Mouse (Mus musculus): Measurements from ENCODE around the gene Ndel1. TPM values are rescaled to one million over a fixed set of nuclear protein-coding genes. Genes with fewer than 3 reads are reported as not detected.

Gene Ndel1
- polyA plus RNA-seq, 1 experiment from 2014 or later = 70.3 TPM

DNA sequence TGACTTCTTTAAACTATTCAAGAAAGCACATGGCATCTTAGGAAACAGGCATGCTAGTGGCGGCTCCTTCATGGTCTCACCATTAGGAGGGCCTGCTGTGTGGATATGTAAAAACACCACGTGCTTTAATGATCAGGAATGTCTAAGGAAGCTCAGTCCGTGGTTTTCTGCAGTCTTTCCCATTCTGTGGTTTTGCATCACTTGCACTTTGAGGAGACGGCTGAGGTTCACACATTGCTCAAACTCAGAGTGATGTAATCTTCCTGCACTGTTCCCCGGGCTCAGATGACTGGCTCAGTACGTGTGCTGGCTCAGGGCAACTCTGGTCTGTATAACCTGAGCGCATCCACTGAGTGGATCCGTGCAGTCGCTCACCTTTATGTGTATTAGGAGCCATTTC, 89.3 kb downstream of the Ndel1 start:
- ATAC-seq (peak; percentile 92), DNase-seq (ENCODE audit: low read depth, low spot score) (peak; percentile 64)
- ChIA-PET POLR2A (interaction anchor here (0.8 kb wide), 1 partner anchor 17 kb away, joined by 3 read pairs; no protein-coding TSS in a partner anchor), CTCF (interaction anchor here (1.1 kb wide), 1 partner anchor 31 kb away, joined by 3 read pairs; no protein-coding TSS in a partner anchor)
- no peak for TF ChIP-seq CTCF (IDR thresholded peaks at IDR 0.05)
- no peaks in the 10 kb centered on the region for H3K27me3 ChIP-seq
- in situ Hi-C loops (cut with MboI; ENCODE audit: low pct_unique_long_range_greater_than_20kb) = no loop called here

- no peak for TF ChIP-seq CTCF (IDR thresholded peaks at IDR 0.05)
- no peak for ATAC-seq
- no peak for DNase-seq (ENCODE audit: low read depth, low spot score)
- H3K27me3 ChIP-seq = no peaks in the 10 kb centered on the region
- POLR2A ChIA-PET = interaction anchor here (0.6 to 0.7 kb wide), 2 partner anchors 243 to 344 kb away, joined by 3 read pairs; no protein-coding TSS in a partner anchor
- CTCF ChIA-PET = no interaction called here
- in situ Hi-C loops (cut with MboI; ENCODE audit: low pct_unique_long_range_greater_than_20kb) = no loop called here
These were observed 91.1 kb downstream of the Ndel1 start for GRCm38 (mm10) chr11:68780466-68781114.

GRCm38 (mm10) chr11:68779735-68780465, 91.8 kb downstream of the Ndel1 start:
- in situ Hi-C loops (cut with MboI; ENCODE audit: low pct_unique_long_range_greater_than_20kb) = no loop called here
- no peak for ATAC-seq

DNA sequence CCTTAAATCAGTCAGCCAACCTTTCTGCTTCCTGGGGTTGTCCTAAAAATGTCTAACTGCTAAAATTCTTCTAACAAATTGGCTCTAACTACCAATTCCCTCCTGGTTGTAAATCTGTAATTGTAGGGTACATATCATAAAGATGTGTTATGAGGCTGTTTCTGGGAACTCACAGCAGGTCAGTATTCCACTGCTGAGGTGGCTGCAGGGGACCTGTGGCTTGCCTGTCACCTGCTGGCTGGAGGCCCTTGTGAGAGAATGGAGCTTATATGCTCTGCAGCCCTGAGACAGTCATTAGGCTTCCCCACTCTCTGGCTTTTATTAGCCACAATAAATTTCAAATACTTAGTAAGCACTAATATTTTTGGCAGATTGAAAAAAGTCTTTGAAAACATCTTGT, 92.8 kb downstream of the Ndel1 start:
- CTCF ChIA-PET = no interaction called here
- no peaks in the 10 kb centered on the region for H3K27me3 ChIP-seq
- ATAC-seq (no peak), DNase-seq (ENCODE audit: low read depth, low spot score) (no peak)
- POLR2A ChIA-PET = no interaction called here
- TF ChIP-seq CTCF (IDR thresholded peaks at IDR 0.05) = no peak
- in situ Hi-C loops (cut with MboI; ENCODE audit: low pct_unique_long_range_greater_than_20kb) = no loop called here

More at GRCm38 (mm10) chr11:68779735-68780465, 91.8 kb downstream of the Ndel1 start:
- ChIA-PET CTCF (no interaction called here), POLR2A (interaction anchor here (0.6 to 0.7 kb wide), 2 partner anchors 243 to 343 kb away, joined by 3 read pairs; no protein-coding TSS in a partner anchor)
- TF ChIP-seq CTCF (IDR thresholded peaks at IDR 0.05) = no peak
- H3K27me3 ChIP-seq = no peaks in the 10 kb centered on the region
- no peak for DNase-seq (ENCODE audit: low read depth, low spot score)

DNA sequence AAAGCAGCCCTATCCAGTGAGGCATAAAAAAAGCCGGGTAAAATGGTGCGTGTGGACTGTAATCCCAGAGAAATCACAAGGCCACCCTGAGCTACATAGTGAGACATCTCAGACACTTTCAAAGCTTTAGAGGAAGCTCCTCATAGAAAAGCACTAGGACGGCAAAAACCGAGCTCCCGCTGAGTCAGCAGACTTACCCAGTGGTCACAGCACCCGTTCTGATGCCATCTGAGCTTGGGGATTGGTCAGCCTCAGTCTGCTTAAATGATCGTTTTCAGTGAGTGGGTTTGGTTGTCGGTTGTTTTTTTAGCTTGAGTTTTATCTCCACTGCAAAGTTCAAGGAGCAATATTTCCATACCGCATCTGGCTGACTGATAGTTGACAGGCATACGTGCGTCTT, 93.7 kb downstream of the Ndel1 start:
- no peak for TF ChIP-seq CTCF (IDR thresholded peaks at IDR 0.05)
- DNase-seq (ENCODE audit: low read depth, low spot score) = no peak
- CTCF ChIA-PET = no interaction called here
- no peaks in the 10 kb centered on the region for H3K27me3 ChIP-seq
- POLR2A ChIA-PET = no interaction called here
- no peak for ATAC-seq
- in situ Hi-C loops (cut with MboI; ENCODE audit: low pct_unique_long_range_greater_than_20kb) = no loop called here

- CTCF ChIA-PET = no interaction called here
- TF ChIP-seq CTCF (IDR thresholded peaks at IDR 0.05) = no peak
- POLR2A ChIA-PET = interaction anchor here (1.5 kb wide), 1 partner anchor 17 kb away, joined by 3 read pairs; no protein-coding TSS in a partner anchor
- no peaks in the 10 kb centered on the region for H3K27me3 ChIP-seq
- DNase-seq (ENCODE audit: low read depth, low spot score) (no peak), ATAC-seq (no peak)
- in situ Hi-C loops (cut with MboI; ENCODE audit: low pct_unique_long_range_greater_than_20kb) = no loop called here
These were observed 95.5 kb downstream of the Ndel1 start for GRCm38 (mm10) chr11:68776147-68776655.

Other genes starting within 250 kb of the Ndel1 start
- 113 TPM for gene Myh10, start 180.3 kb downstream of the Ndel1 start, polyA plus RNA-seq (2021)
- gene Rnf222, start 16.7 kb upstream of the Ndel1 start, polyA plus RNA-seq (2021) = not detected
- 909 TPM for gene Rpl26, start 29.7 kb upstream of the Ndel1 start, polyA plus RNA-seq (2021)
- gene Odf4, start 55.2 kb upstream of the Ndel1 start, polyA plus RNA-seq (2021) = not detected
- gene Arhgef15, start 85.6 kb upstream of the Ndel1 start, polyA plus RNA-seq (2021) = 0.21 TPM
- 7.2 TPM for gene Slc25a35, start 96.3 kb upstream of the Ndel1 start, polyA plus RNA-seq (2021)
- 28.0 TPM for gene Rangrf, start 103.3 kb upstream of the Ndel1 start, polyA plus RNA-seq (2021)
- gene Pfas, start 136.6 kb upstream of the Ndel1 start, polyA plus RNA-seq (2021) = 12.9 TPM
- 44.1 TPM for gene Ctc1, start 144.1 kb upstream of the Ndel1 start, polyA plus RNA-seq (2021)
- gene Aurkb, start 173.8 kb upstream of the Ndel1 start, polyA plus RNA-seq (2021) = 34.1 TPM
- gene Borcs6, start 187.9 kb upstream of the Ndel1 start, polyA plus RNA-seq (2021) = 15.9 TPM
- gene Tmem107, start 198.9 kb upstream of the Ndel1 start, polyA plus RNA-seq (2021) = 56.9 TPM
- gene Vamp2, start 216.6 kb upstream of the Ndel1 start, polyA plus RNA-seq (2021) = 62.4 TPM
- 10.8 TPM for gene Per1, start 223.4 kb upstream of the Ndel1 start, polyA plus RNA-seq (2021)
- 0.53 TPM for gene Hes7, start 248.5 kb upstream of the Ndel1 start, polyA plus RNA-seq (2021)